Mouse (Mus musculus) E14TG2a.4 (cell line): ENCODE data around the gene Hebp1.

ENCODE experiments used
- CTCF ChIP-seq: conservative IDR thresholded peaks from 2 replicates; pipeline ENCODE4 v1.5.1; 2014; ENCODE audit warnings: low read length
- NANOG ChIP-seq: IDR thresholded peaks from 2 replicates; pipeline ENCODE4 v1.6.1; 2014; ENCODE audit warnings: borderline replicate concordance, low read length, mixed read lengths
- POU5F1 ChIP-seq: IDR thresholded peaks from 2 replicates; pipeline ENCODE4 v1.6.1; 2014; ENCODE audit warnings: low read length, borderline replicate concordance

- TF ChIP-seq CTCF (no peak), NANOG (no peak), POU5F1 (no peak)
Observed at GRCm38 (mm10) chr6:135228465-135228941, 30.7 kb upstream of the Hebp1 start.
